7 mouse cellular contexts compared by ENCODE assay signal in the genomic region with DNA sequence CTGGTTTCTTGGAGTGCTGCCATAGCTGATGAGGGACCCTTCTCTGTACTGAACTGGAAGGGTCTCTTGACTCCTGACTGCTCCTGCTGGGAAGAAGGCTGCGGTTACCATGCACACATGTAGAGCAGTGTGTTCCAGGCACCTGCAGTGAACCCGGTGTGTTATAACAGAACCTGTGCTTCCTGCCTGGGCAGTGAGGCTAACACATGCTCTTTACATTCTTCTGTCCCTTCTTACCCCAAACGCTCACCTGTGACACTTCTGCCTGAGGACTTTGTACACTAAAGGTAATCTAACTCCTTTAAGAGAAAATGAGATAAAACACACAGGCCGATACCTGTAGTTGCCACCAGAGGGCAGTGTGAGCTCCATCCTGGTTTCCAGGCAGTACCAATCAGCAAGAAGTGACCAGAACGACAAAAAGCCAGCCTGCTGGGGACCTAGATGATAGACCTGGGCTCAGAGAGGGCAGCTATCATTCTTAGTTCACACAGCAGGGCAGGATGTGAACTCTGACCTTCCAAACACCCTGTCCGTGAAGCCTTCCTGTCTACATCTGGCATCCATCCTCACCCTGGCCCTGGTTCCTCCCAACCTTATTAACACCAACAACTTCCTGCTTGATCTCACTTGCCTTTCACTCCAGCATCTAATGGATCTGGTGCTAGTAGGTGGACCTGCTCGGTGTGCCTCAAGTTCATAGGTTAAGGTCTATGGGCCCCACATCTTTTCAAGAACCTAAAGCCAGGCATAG. TPM values are rescaled to one million over a fixed set of nuclear protein-coding genes. Genes with fewer than 3 reads are reported as not detected.
DNase-seq lines count a peak whose midpoint lies in the region; ATAC-seq and TF ChIP-seq lines count a peak whose summit lies in the region.

No protein-coding gene starts in this region.

- no peak for TF ChIP-seq POLR2A in small intestine, adult 2 months (IDR thresholded peaks at IDR 0.05; ENCODE audit: low read depth, low read length)

- peak; percentile 46; the same call in 1 of the 2 replicates for ATAC-seq in hindbrain, embryonic 14.5 days (ENCODE audit: low FRiP score)
- ATAC-seq in megakaryocyte, adult 5-6 weeks (ENCODE audit: poor library complexity, severe bottlenecking): peak; percentile 61

- DNase-seq in ZHBTc4 (ENCODE audit: low read depth, low spot score): peak; percentile 73
- peak; percentile 83 for DNase-seq in cerebellum, adult 8-10 months
- peak; percentile 82 for DNase-seq in forelimb bud, embryonic 11.5 days (ENCODE audit: low read depth, low spot score)
- peak; percentile 85 for DNase-seq in hindbrain, embryonic 14.5 days (ENCODE audit: low spot score)
- peak; percentile 57 for DNase-seq in left cerebral cortex, adult 11 months (ENCODE audit: low spot score)

- WGBS in hindbrain, embryonic 14.5 days: 33% methylated on average over 7 of the region's 7 CpGs
- WGBS in small intestine, adult 2 months: 16% methylated on average over 7 of the region's 7 CpGs

- peaks cover 10% of the 10 kb centered on the region for H3K4me1 ChIP-seq in hindbrain, embryonic 14.5 days (replicated peaks; ENCODE audit: control insufficient read depth, insufficient read depth, low read length)
- H3K4me1 ChIP-seq in small intestine, adult 2 months (ENCODE audit: control insufficient read depth, insufficient read depth, insufficient read length, low read length): peaks cover 7% of the 10 kb centered on the region; the same call in 1 of the 2 replicates

- H3K27me3 ChIP-seq in hindbrain, embryonic 14.5 days (ENCODE audit: control insufficient read depth, insufficient read depth, low read length): no peaks in the 10 kb centered on the region
- H3K27me3 ChIP-seq in small intestine, adult 2 months (ENCODE audit: control insufficient read depth, insufficient read depth, low read length): no peaks in the 10 kb centered on the region

- no peak overlapping the region for H3K27ac ChIP-seq in hindbrain, embryonic 14.5 days
- H3K27ac ChIP-seq in small intestine, adult 2 months (ENCODE audit: insufficient read depth, low read depth, low read length): no peak overlapping the region

- no peaks in the 10 kb centered on the region for H3K9me3 ChIP-seq in hindbrain, embryonic 14.5 days (ENCODE audit: control insufficient read depth, low read length)

- H3K9ac ChIP-seq in hindbrain, embryonic 14.5 days: no peak overlapping the region

- no peaks in the 10 kb centered on the region for H3K36me3 ChIP-seq in hindbrain, embryonic 14.5 days (replicated peaks; ENCODE audit: control insufficient read depth, insufficient read depth)
- no peaks in the 10 kb centered on the region for H3K36me3 ChIP-seq in small intestine, adult 2 months (ENCODE audit: control insufficient read depth, insufficient read depth, low read length)

- H3K4me3 ChIP-seq in hindbrain, embryonic 14.5 days (replicated peaks; ENCODE audit: low read length): no peak overlapping the region
- no peak overlapping the region for H3K4me3 ChIP-seq in small intestine, adult 2 months (ENCODE audit: low read depth, low read length)

- H3K4me2 ChIP-seq in hindbrain, embryonic 14.5 days (replicated peaks): no peak overlapping the region

- TF ChIP-seq CTCF in small intestine, adult 2 months (IDR thresholded peaks at IDR 0.05; ENCODE audit: extremely low read depth, insufficient read length, insufficient replicate concordance, low read depth, low read length): peak; percentile 81; the same call in 1 of the 2 replicates

RNA-seq across cellular contexts. Expression of a gene that starts 16.6 kb away (rescaled TPM):
- polyA plus RNA-seq in hindbrain, embryonic 14.5 days (2014; fragmentation: Nextera tagmentation; extraction: Ambion mirVana): 9.5 and 11.0 TPM in 2 replicates
- total RNA-seq in megakaryocyte, adult 5-6 weeks (2015): 2.4 and 2.7 TPM in 2 replicates
- 0.89 TPM in 1 of 2 replicates, not detected in the other for total RNA-seq in megakaryocyte, adult 5-6 weeks (2017)
- polyA plus RNA-seq in small intestine, adult 2 months (2012; rRNA removed): 7.9 and 8.1 TPM in 2 replicates

RNA-seq across cellular contexts. Expression of a gene that starts 19.5 kb away (rescaled TPM):
- polyA plus RNA-seq in hindbrain, embryonic 14.5 days (2014; fragmentation: Nextera tagmentation; extraction: Ambion mirVana): 0.14 and 0.20 TPM in 2 replicates
- 7.0 and 10.5 TPM in 2 replicates for total RNA-seq in megakaryocyte, adult 5-6 weeks (2015)
- 5.4 and 9.4 TPM in 2 replicates for total RNA-seq in megakaryocyte, adult 5-6 weeks (2017)
- polyA plus RNA-seq in small intestine, adult 2 months (2012; rRNA removed): 7.2 and 11.8 TPM in 2 replicates

RNA-seq across cellular contexts. Expression of a gene that starts 29.9 kb away (rescaled TPM):
- polyA plus RNA-seq in hindbrain, embryonic 14.5 days (2014; fragmentation: Nextera tagmentation; extraction: Ambion mirVana): 0.34 and 0.64 TPM in 2 replicates
- total RNA-seq in megakaryocyte, adult 5-6 weeks (2015): 0.02 TPM in 1 of 2 replicates, not detected in the other
- not detected in 2 replicates for total RNA-seq in megakaryocyte, adult 5-6 weeks (2017)
- 0.44 and 1.4 TPM in 2 replicates for polyA plus RNA-seq in small intestine, adult 2 months (2012; rRNA removed)

RNA-seq across cellular contexts. Expression of a gene that starts 46.1 kb away (rescaled TPM):
- polyA plus RNA-seq in hindbrain, embryonic 14.5 days (2014; fragmentation: Nextera tagmentation; extraction: Ambion mirVana): 0.48 and 1.1 TPM in 2 replicates
- total RNA-seq in megakaryocyte, adult 5-6 weeks (2015): not detected in 2 replicates
- total RNA-seq in megakaryocyte, adult 5-6 weeks (2017): not detected in 2 replicates
- polyA plus RNA-seq in small intestine, adult 2 months (2012; rRNA removed): 0.11 and 0.14 TPM in 2 replicates

RNA-seq across cellular contexts. Expression of a gene that starts 58.0 kb away (rescaled TPM):
- 6.3 and 8.1 TPM in 2 replicates for polyA plus RNA-seq in hindbrain, embryonic 14.5 days (2014; fragmentation: Nextera tagmentation; extraction: Ambion mirVana)
- total RNA-seq in megakaryocyte, adult 5-6 weeks (2015): 581 and 637 TPM in 2 replicates
- 416 and 453 TPM in 2 replicates for total RNA-seq in megakaryocyte, adult 5-6 weeks (2017)
- polyA plus RNA-seq in small intestine, adult 2 months (2012; rRNA removed): 37.0 and 136 TPM in 2 replicates
